Mouse (Mus musculus): ENCODE results near the gene Spns1. TPM values are rescaled to one million over a fixed set of nuclear protein-coding genes. Genes with fewer than 3 reads are reported as not detected.
A peak's percentile ranks its signal among the peaks of the same experiment; 100 is the strongest.
"Not testable (repeated sequence)": the region's sequence is repeated elsewhere in the genome, so short reads cannot be mapped to it uniquely, and the experiment has no call there.

Gene Spns1
- polyA plus RNA-seq, 1 experiment from 2014 or later = 95.4 TPM

- H3K9me3 ChIP-seq = no peaks in the 10 kb centered on the region
- H3K27me3 ChIP-seq (replicated peaks) = no peaks in the 10 kb centered on the region
- no peak overlapping the region for H3K27ac ChIP-seq
- no peaks in the 10 kb centered on the region for H3K36me3 ChIP-seq (replicated peaks)
- no peak for ATAC-seq (replicated peaks)
- H3K4me1 ChIP-seq = peaks cover 14% of the 10 kb centered on the region
- H3K4me3 ChIP-seq = no peak overlapping the region
- H3K4me2 ChIP-seq = no peak overlapping the region; the same call in 1 of the 2 replicates
- no peak overlapping the region for H3K9ac ChIP-seq
- WGBS = 60% methylated on average over 6 of the region's 6 CpGs
Observed at GRCm38 (mm10) chr7:126397221-126397620, 20.0 kb upstream of the Spns1 start.

- ATAC-seq (replicated peaks) = peak; percentile 100
- Histone ChIP-seq H3K27ac (peak within 1 kb of the TSS; percentile 77), H3K4me1 (peaks cover 14% of the 10 kb centered on the region), H3K36me3 (replicated peaks) (no peaks in the 10 kb centered on the region), H3K9me3 (no peaks in the 10 kb centered on the region), H3K4me2 (peak within 1 kb of the TSS; percentile 92), H3K4me3 (peak within 1 kb of the TSS; percentile 86), H3K27me3 (replicated peaks) (no peaks in the 10 kb centered on the region), H3K9ac (peak within 1 kb of the TSS; percentile 80)
- under 1% methylated on average over 59 of the region's 59 CpGs for WGBS
Observed at GRCm38 (mm10) chr7:126396298-126397119, 19.3 kb upstream of the Spns1 start, which contains the start of gene Nfatc2ip. Gene Nfatc2ip, minus strand, starts transcription at chr7:126396737.

- H3K36me3 ChIP-seq (replicated peaks); H3K9ac ChIP-seq; H3K4me2 ChIP-seq; ATAC-seq (replicated peaks); H3K27ac ChIP-seq; H3K9me3 ChIP-seq; H3K4me3 ChIP-seq; H3K27me3 ChIP-seq (replicated peaks): not testable (repeated sequence)
- peaks cover 12% of the 10 kb centered on the region for H3K4me1 ChIP-seq
- WGBS = 92% methylated on average over 7 of the region's 7 CpGs
Observed at GRCm38 (mm10) chr7:126392086-126392884, 15.0 kb upstream of the Spns1 start.

GRCm38 (mm10) chr7:126388185-126388584 is 10.9 kb upstream of the Spns1 start:
- no peak for ATAC-seq (replicated peaks)
- H3K36me3 ChIP-seq (replicated peaks) = peaks cover 11% of the 10 kb centered on the region; the same call in 1 of the 2 replicates
- H3K27ac ChIP-seq = no peak overlapping the region
- H3K27me3 ChIP-seq (replicated peaks) = no peaks in the 10 kb centered on the region
- no peaks in the 10 kb centered on the region for H3K9me3 ChIP-seq
- WGBS = 100% methylated on average over 1 of the region's 1 CpGs
- H3K4me2 ChIP-seq = no peak overlapping the region
- H3K4me3 ChIP-seq = no peak overlapping the region
- H3K4me1 ChIP-seq = no peaks in the 10 kb centered on the region
- no peak overlapping the region for H3K9ac ChIP-seq

GRCm38 (mm10) chr7:126383565-126383964 is 6.3 kb upstream of the Spns1 start:
- no peak overlapping the region for H3K4me2 ChIP-seq
- 88% methylated on average over 5 of the region's 5 CpGs for WGBS
- ATAC-seq (replicated peaks) = no peak
- H3K4me1 ChIP-seq = 0 out of 2 replicates have a peak, but pooled peaks cover under 1% of the 10 kb centered on the region
- no peaks in the 10 kb centered on the region for H3K9me3 ChIP-seq
- no peak overlapping the region for H3K4me3 ChIP-seq
- peaks cover 11% of the 10 kb centered on the region; the same call in 1 of the 2 replicates for H3K36me3 ChIP-seq (replicated peaks)
- no peak overlapping the region for H3K9ac ChIP-seq
- no peaks in the 10 kb centered on the region for H3K27me3 ChIP-seq (replicated peaks)
- H3K27ac ChIP-seq = no peak overlapping the region

- Histone ChIP-seq H3K27me3 (replicated peaks) (no peaks in the 10 kb centered on the region), H3K4me1 (peaks cover 27% of the 10 kb centered on the region), H3K27ac (peak overlapping the region; percentile 75), H3K4me2 (peak overlapping the region; percentile 88), H3K9ac (peak overlapping the region; percentile 70), H3K9me3 (no peaks in the 10 kb centered on the region), H3K4me3 (peak overlapping the region; percentile 92), H3K36me3 (replicated peaks) (peaks cover 6% of the 10 kb centered on the region)
- ATAC-seq (replicated peaks) = peak; percentile 80
- 2% methylated on average over 27 of the region's 27 CpGs for WGBS
Observed at GRCm38 (mm10) chr7:126376903-126377277, 360 bp downstream of the Spns1 start.

GRCm38 (mm10) chr7:126375012-126375411 is 2.2 kb downstream of the Spns1 start:
- H3K4me3 ChIP-seq = no peak overlapping the region
- H3K9me3 ChIP-seq = no peaks in the 10 kb centered on the region
- H3K4me1 ChIP-seq = peaks cover 27% of the 10 kb centered on the region
- no peak for ATAC-seq (replicated peaks)
- WGBS = 76% methylated on average over 5 of the region's 5 CpGs
- no peak overlapping the region for H3K9ac ChIP-seq
- peaks cover 13% of the 10 kb centered on the region for H3K36me3 ChIP-seq (replicated peaks)
- no peak overlapping the region for H3K27ac ChIP-seq
- no peak overlapping the region for H3K4me2 ChIP-seq
- H3K27me3 ChIP-seq (replicated peaks) = no peaks in the 10 kb centered on the region

- H3K4me2 ChIP-seq = no peak overlapping the region
- WGBS = 86% methylated on average over 6 of the region's 6 CpGs
- no peak overlapping the region for H3K27ac ChIP-seq
- peaks cover 27% of the 10 kb centered on the region for H3K4me1 ChIP-seq
- no peaks in the 10 kb centered on the region for H3K9me3 ChIP-seq
- no peak overlapping the region for H3K4me3 ChIP-seq
- no peaks in the 10 kb centered on the region for H3K27me3 ChIP-seq (replicated peaks)
- H3K36me3 ChIP-seq (replicated peaks) = peaks cover 18% of the 10 kb centered on the region
- H3K9ac ChIP-seq = no peak overlapping the region
- ATAC-seq (replicated peaks) = no peak
Observed at GRCm38 (mm10) chr7:126374526-126374925, 2.7 kb downstream of the Spns1 start.

- H3K9ac ChIP-seq = no peak overlapping the region
- ATAC-seq (replicated peaks) = no peak
- no peak overlapping the region for H3K4me2 ChIP-seq
- H3K36me3 ChIP-seq (replicated peaks) = peaks cover 18% of the 10 kb centered on the region
- no peaks in the 10 kb centered on the region for H3K27me3 ChIP-seq (replicated peaks)
- WGBS = 89% methylated on average over 9 of the region's 9 CpGs
- no peak overlapping the region for H3K27ac ChIP-seq
- H3K4me1 ChIP-seq = peaks cover 21% of the 10 kb centered on the region
- H3K4me3 ChIP-seq = no peak overlapping the region
- H3K9me3 ChIP-seq = no peaks in the 10 kb centered on the region
Observed at GRCm38 (mm10) chr7:126373007-126373406, 4.2 kb downstream of the Spns1 start.

- H3K4me2 ChIP-seq = no peak within 1 kb of the TSS
Observed at GRCm38 (mm10) chr7:126369393-126369792, 7.9 kb downstream of the Spns1 start, which contains the start of gene Lat. Gene Lat, minus strand, starts transcription at chr7:126369570.

GRCm38 (mm10) chr7:126368367-126368766 is 8.9 kb downstream of the Spns1 start:
- H3K27ac ChIP-seq = no peak overlapping the region

More at GRCm38 (mm10) chr7:126369393-126369792, 7.9 kb downstream of the Spns1 start, which contains the start of gene Lat:
- no peaks in the 10 kb centered on the region for H3K4me1 ChIP-seq
- 87% methylated on average over 13 of the region's 13 CpGs for WGBS
- no peaks in the 10 kb centered on the region for H3K27me3 ChIP-seq (replicated peaks)
- peaks cover 18% of the 10 kb centered on the region for H3K36me3 ChIP-seq (replicated peaks)
- no peak within 1 kb of the TSS for H3K27ac ChIP-seq
- no peak within 1 kb of the TSS for H3K9ac ChIP-seq
- ATAC-seq (replicated peaks) = no peak
- no peaks in the 10 kb centered on the region for H3K9me3 ChIP-seq
- no peak within 1 kb of the TSS for H3K4me3 ChIP-seq

GRCm38 (mm10) chr7:126367636-126368035 is 9.6 kb downstream of the Spns1 start:
- no peak for ATAC-seq (replicated peaks)
- peaks cover 15% of the 10 kb centered on the region for H3K36me3 ChIP-seq (replicated peaks)
- no peaks in the 10 kb centered on the region for H3K9me3 ChIP-seq
- no peak overlapping the region for H3K4me3 ChIP-seq
- H3K27ac ChIP-seq = no peak overlapping the region
- no peak overlapping the region for H3K4me2 ChIP-seq
- WGBS = 88% methylated on average over 10 of the region's 10 CpGs
- H3K9ac ChIP-seq = no peak overlapping the region
- H3K27me3 ChIP-seq (replicated peaks) = no peaks in the 10 kb centered on the region
- H3K4me1 ChIP-seq = no peaks in the 10 kb centered on the region

More at GRCm38 (mm10) chr7:126368367-126368766, 8.9 kb downstream of the Spns1 start:
- Histone ChIP-seq H3K4me3 (no peak overlapping the region), H3K9ac (no peak overlapping the region), H3K4me1 (no peaks in the 10 kb centered on the region), H3K36me3 (replicated peaks) (peaks cover 18% of the 10 kb centered on the region), H3K27me3 (replicated peaks) (no peaks in the 10 kb centered on the region), H3K4me2 (no peak overlapping the region), H3K9me3 (no peaks in the 10 kb centered on the region)
- ATAC-seq (replicated peaks) = no peak
- WGBS = 87% methylated on average over 8 of the region's 8 CpGs

Data from midbrain, embryonic 15.5 days (tissue).